Mouse (Mus musculus) adrenal gland, adult 2 months (tissue): Measurements from ENCODE around the gene Cplx3. TPM values are rescaled to one million over a fixed set of nuclear protein-coding genes. Genes with fewer than 3 reads are reported as not detected.
A peak's percentile ranks its signal among the peaks of the same experiment; 100 is the strongest.

ENCODE experiments used
- DNase-seq: peaks from one replicate; pipeline ENCODE4 v3.0.0; 2021
- polyA plus RNA-seq: library from polyadenylated mRNA; depleted of rRNA; stranded (reverse); fragments of >200 nt; gene quantifications from 2 replicates; pipeline ENCODE4 v1.2.3, GENCODE M21; 2012
- total RNA-seq, 2 experiments: library from RNA; stranded (reverse); gene quantifications; 2 replicates each; pipeline ENCODE4 v1.2.3; 2021

The Cplx3 gene
- total and polyA plus RNA-seq, 3 experiments = not detected

- peak; percentile 64 for DNase-seq
Measured at GRCm38 (mm10) chr9:57638651-57639459, 32.8 kb upstream of the Cplx3 start.

GRCm38 (mm10) chr9:57637741-57638322 is 31.8 kb upstream of the Cplx3 start:
- DNase-seq = peak; percentile 61

GRCm38 (mm10) chr9:57637272-57637671 is 31.2 kb upstream of the Cplx3 start:
- DNase-seq = no peak

DNA sequence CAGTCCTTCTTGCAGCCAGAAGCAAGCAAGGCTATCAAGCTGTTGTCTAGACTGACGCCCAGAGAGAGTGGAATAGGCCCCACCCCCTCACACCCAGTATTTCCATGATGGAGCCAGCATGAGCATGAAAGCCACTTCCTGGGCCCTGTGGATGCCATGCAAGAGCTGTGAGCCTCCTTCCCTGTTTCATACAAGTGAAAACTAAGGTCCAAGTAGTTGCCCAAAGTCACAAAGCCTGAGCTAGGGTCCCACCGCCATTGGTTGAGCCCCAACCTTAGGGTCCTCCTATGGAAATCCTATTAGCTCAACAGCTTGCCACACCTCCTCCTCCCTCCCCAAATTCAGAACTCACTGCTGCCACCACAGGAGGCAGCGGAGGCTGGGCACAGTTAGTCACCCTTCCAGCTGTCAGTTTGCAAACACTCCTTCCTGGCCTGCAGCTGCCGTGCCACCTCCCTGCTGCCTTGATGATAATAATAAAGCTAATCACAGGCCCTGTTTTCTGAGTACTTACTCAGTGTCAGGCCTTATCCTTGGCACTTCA is 27.5 kb upstream of the Cplx3 start:
- peak; percentile 53 for DNase-seq

- DNase-seq = peak; percentile 76
Measured at GRCm38 (mm10) chr9:57629118-57629874, 23.2 kb upstream of the Cplx3 start.

DNA sequence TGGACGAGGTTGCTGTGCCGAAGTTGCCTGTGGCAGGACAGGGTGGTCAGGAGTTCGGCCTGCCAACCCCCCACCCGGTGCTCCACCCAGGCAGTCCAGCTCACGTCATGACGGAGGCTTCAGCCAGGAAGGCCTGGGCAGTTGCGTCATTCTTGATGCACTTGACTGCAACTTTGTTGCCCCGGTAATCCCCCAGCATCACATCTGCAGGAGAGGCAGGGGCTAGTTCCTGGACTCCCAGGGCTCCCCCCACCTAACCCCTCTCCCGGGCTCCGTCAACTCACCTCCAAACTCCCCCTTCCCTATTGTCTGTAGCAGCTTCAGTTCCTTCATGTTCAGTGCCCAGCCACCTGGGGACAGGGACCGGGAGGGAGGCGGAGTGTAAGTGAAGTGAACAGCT is 22.6 kb upstream of the Cplx3 start:
- DNase-seq = no peak

GRCm38 (mm10) chr9:57627892-57628291 is 21.8 kb upstream of the Cplx3 start:
- no peak for DNase-seq

- DNase-seq = no peak
Measured at GRCm38 (mm10) chr9:57627191-57627590, 21.1 kb upstream of the Cplx3 start.

- DNase-seq = no peak
Measured at GRCm38 (mm10) chr9:57625674-57626500, 19.8 kb upstream of the Cplx3 start.

DNA sequence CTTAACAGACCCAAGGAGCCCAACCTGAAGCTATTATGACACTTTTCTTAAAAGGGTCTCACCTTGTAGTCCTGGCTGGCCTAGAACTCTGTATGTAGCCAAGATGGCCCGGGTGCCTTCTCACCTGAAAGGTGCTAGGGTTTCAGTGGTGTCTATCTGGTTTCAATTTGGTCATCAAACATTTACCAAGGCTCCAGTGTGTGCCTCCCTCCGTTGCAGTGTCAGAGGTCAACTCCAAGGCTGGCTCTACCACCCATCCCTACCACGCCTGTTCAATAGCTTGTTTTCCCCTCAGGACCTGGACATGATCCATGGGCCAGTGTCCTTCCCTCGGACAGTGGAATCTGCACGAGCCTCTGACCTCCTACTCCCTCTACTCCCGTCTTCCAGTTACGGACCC is 18.2 kb upstream of the Cplx3 start:
- DNase-seq = no peak

GRCm38 (mm10) chr9:57620674-57621073 is 14.6 kb upstream of the Cplx3 start, which contains the start of gene Lman1l:
Gene Lman1l (minus strand): TSS chr9:57620774.
- no peak for DNase-seq

DNA sequence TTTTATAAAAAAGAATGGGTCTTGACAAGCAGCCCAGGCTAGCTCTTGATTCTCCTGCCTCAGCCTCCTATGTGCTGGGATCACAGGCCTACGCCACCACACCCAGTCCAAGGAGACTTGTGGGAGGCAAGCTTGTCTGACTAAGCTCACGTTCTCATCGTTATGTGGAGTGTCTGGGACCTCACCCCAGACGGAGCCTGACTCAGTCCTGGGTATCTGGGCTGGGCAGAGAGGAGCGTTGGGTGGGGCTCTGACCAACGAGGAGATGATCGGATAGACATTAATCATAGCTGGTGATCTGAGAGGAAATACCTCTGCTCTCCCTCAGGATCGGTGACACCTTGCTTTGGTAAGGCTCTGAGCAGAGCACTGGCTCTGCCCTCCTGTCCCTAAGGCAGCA is 12.8 kb upstream of the Cplx3 start:
- no peak for DNase-seq

DNA sequence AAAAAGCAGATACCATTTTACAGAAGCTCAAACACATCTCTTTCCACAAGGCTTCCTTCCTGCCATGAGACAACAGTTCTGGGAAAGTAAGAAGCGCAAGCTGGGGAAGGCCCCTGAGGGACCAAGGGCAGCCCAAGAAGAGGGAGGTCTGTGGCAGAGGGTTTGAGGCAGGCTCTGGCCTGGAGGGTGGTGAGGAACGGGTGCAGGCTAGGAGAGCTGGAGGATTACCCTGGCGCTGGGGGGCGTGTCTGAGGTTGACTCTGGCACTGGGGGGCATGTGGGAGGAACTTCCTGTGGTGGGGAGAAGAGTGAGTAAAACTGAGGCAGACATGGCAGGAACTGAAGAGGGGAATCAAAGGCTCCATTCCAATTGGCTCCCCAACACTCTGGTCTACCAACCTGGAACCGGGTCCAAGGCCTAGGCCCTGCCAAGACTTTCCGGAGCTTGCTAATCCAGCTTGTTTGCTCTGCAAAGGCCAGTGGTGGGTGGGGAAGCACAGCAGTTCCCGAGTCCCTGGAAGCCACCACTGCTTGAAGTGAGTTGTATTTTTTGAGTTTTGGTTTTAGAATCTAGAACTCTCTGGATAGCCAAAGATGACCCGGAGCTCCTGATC is 11.6 kb upstream of the Cplx3 start:
- no peak for DNase-seq

- DNase-seq = peak; percentile 68
Measured at GRCm38 (mm10) chr9:57614786-57615185, 8.7 kb upstream of the Cplx3 start.

- DNase-seq = no peak
Measured at GRCm38 (mm10) chr9:57613975-57614374, 7.9 kb upstream of the Cplx3 start.

- no peak for DNase-seq
Measured at GRCm38 (mm10) chr9:57612587-57612986, 6.5 kb upstream of the Cplx3 start.

- DNase-seq = no peak
Measured at GRCm38 (mm10) chr9:57610359-57610826, 4.3 kb upstream of the Cplx3 start.

- no peak for DNase-seq
Measured at GRCm38 (mm10) chr9:57609803-57610202, 3.7 kb upstream of the Cplx3 start.

GRCm38 (mm10) chr9:57605503-57605902 is 578 bp downstream of the Cplx3 start:
- no peak for DNase-seq

GRCm38 (mm10) chr9:57604875-57605274 is 1.2 kb downstream of the Cplx3 start:
- no peak for DNase-seq

DNA sequence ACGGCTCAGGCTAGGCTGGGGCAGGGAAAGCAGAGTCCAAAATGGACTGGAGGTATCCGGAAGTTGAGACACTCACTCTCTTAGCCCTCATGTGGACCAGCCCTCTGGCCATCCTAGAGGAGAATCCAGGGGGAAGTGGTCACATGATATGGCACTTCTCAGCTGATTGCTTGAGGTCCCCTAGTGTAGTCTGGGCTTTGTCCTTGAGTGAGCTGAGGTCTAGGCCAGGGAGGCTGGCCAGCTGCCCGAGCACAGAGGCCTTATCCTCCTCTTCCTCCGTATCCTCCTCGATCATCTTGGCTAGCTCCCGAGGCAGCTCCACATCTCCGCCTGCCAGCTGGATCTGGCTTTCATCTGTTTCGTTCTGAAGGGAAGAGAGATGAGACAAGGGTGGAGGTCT is 4.0 kb downstream of the Cplx3 start:
- no peak for DNase-seq
